Mouse (Mus musculus) liver, adult 2 months (tissue): ENCODE results near the gene Sv2c. TPM values are rescaled to one million over a fixed set of nuclear protein-coding genes. Genes with fewer than 3 reads are reported as not detected.
A peak's percentile ranks its signal among the peaks of the same experiment; 100 is the strongest.
"Not testable (repeated sequence)": the region's sequence is repeated elsewhere in the genome, so short reads cannot be mapped to it uniquely, and the experiment has no call there.

Experiments used
- DNase-seq: peaks from one replicate; pipeline ENCODE4 v3.0.0-alpha.2; 2011; ENCODE audit warnings: low read depth, low spot score; ENCODE audit errors: extremely low read depth
- H3K27ac ChIP-seq: fragments of 200-500 bp; replicated peaks from 2 replicates; pipeline ENCODE4 v1.5.1; 2012; ENCODE audit warnings: low read depth, mild to moderate bottlenecking, control low read depth, inconsistent platforms, low read length; ENCODE audit not compliant: insufficient read depth
- H3K27me3 ChIP-seq: fragments of 200-500 bp; 2 replicates; pipeline ENCODE4 v1.6.1; 2012; ENCODE audit warnings: mild to moderate bottlenecking, moderate library complexity, low read length, inconsistent platforms; ENCODE audit not compliant: control insufficient read depth, insufficient read depth
- H3K36me3 ChIP-seq: fragments of 200-500 bp; 2 replicates; pipeline ENCODE4 v1.6.1; 2012; ENCODE audit warnings: low read length, inconsistent platforms; ENCODE audit not compliant: control insufficient read depth, insufficient read depth
- H3K4me1 ChIP-seq: fragments of 200-500 bp; 2 replicates; pipeline ENCODE4 v1.6.1; 2011; ENCODE audit warnings: low read length; ENCODE audit not compliant: control insufficient read depth, insufficient read depth
- H3K4me3 ChIP-seq: fragments of 200-500 bp; 2 replicates; pipeline ENCODE4 v1.5.1; 2011; ENCODE audit warnings: low read depth, mild to moderate bottlenecking, control low read depth, low read length, moderate library complexity; ENCODE audit not compliant: insufficient read depth
- H3K79me2 ChIP-seq: fragments of 200-500 bp; 2 replicates; pipeline ENCODE4 v1.6.1; 2012; ENCODE audit warnings: inconsistent platforms, mild to moderate bottlenecking, low read length, moderate library complexity; ENCODE audit not compliant: control insufficient read depth, insufficient read depth
- H3K9ac ChIP-seq: fragments of 200-500 bp; 2 replicates; pipeline ENCODE4 v1.6.1; 2012; ENCODE audit warnings: low read depth, mild to moderate bottlenecking, control low read depth, inconsistent platforms, low read length
- CTCF ChIP-seq: fragments of 200-500 bp; IDR thresholded peaks from 2 replicates; pipeline ENCODE4 v1.5.1; 2011; ENCODE audit warnings: low read depth, low read length, control low read depth
- POLR2A ChIP-seq: fragments of 200-500 bp; IDR thresholded peaks from 2 replicates; pipeline ENCODE4 v1.6.1; 2011; ENCODE audit warnings: low read length, control low read depth; ENCODE audit not compliant: insufficient read depth; ENCODE audit errors: extremely low read depth
- WGBS: fragments of 180-500 bp; shearing (Covaris S2); methylation state at CpG from one replicate; pipeline ENCODE4 v1.1.7; 2018; 5-methylcytosine and 5-hydroxymethylcytosine counted together
- polyA plus RNA-seq: library from polyadenylated mRNA; depleted of rRNA; stranded (reverse); fragments of >200 nt; gene quantifications from 2 replicates; pipeline ENCODE4 v1.2.3, GENCODE M21; 2012
- total RNA-seq: library from RNA; depleted of rRNA; stranded (reverse); fragments of >200 nt; gene quantifications from 2 replicates; pipeline ENCODE4 v1.2.3, GENCODE M21; 2014

Sv2c gene
- total and polyA plus RNA-seq, 2 experiments = 0.09 to 0.13 TPM

DNA sequence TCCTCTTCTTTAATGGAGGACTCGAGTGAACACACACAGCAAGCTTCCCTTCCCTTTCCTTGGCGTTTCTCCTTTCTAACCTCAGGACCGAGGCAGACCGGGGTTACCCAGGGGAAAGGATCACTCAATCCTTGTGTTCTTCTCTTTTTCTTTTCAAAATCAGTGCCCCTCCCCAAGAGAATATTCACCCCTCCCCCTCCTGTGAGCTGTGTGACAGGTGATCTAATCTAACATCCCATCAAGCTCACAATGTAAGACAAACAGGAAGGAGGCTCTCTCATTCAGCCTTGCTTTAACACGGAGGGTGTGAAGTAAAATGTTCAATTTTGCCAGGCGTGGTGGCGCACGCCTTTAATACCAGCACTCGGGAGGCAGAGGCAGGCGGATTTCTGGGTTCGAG is 158.3 kb downstream of the Sv2c start:
- H3K4me1 ChIP-seq = peaks cover 2% of the 10 kb centered on the region
- no peaks in the 10 kb centered on the region for H3K36me3 ChIP-seq
- H3K27me3 ChIP-seq = no peaks in the 10 kb centered on the region
- H3K27ac ChIP-seq = no peak overlapping the region
- no peak overlapping the region for H3K4me3 ChIP-seq
- no peak for TF ChIP-seq POLR2A
- no peak for TF ChIP-seq CTCF
- DNase-seq = no peak
- no peak overlapping the region for H3K9ac ChIP-seq
- WGBS = 91% methylated on average over 11 of the region's 11 CpGs
- H3K79me2 ChIP-seq = no peaks in the 10 kb centered on the region

DNA sequence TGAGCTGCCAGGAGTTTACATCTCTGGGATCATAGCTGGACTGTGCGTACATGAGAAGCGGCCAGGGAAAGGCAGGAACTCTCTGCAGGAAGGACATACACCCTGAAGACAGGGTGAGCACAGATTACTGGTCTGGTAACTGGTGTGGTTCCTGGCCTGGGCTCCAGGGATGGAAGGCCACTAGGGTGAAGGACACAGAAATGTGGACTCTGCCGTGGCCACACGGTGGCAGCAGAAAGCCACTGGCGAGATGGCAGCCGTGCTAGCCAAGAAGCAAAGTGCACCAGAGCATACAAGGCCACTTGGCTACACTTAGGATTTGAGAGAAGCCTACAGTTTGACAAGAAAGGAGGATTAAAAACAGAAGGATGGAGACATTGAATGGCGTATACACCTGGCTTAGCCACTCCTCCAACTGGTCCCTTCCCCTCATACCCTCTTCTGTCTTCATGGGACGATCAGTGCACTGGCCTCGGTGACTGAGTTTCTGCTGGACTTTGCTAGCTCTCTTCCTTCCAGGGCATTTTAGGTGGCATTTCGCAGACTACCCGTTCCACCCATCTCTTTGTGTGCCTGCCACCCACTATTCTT is 158.9 kb downstream of the Sv2c start:
- no peak overlapping the region for H3K4me3 ChIP-seq
- H3K36me3 ChIP-seq = no peaks in the 10 kb centered on the region
- no peak overlapping the region for H3K27ac ChIP-seq
- peak; percentile 76 for DNase-seq
- peaks cover 2% of the 10 kb centered on the region for H3K4me1 ChIP-seq
- no peaks in the 10 kb centered on the region for H3K79me2 ChIP-seq
- no peak overlapping the region for H3K9ac ChIP-seq
- no peak for TF ChIP-seq POLR2A
- peak; percentile 100 for TF ChIP-seq CTCF
- no peaks in the 10 kb centered on the region for H3K27me3 ChIP-seq
- 39% methylated on average over 11 of the region's 11 CpGs for WGBS

DNA sequence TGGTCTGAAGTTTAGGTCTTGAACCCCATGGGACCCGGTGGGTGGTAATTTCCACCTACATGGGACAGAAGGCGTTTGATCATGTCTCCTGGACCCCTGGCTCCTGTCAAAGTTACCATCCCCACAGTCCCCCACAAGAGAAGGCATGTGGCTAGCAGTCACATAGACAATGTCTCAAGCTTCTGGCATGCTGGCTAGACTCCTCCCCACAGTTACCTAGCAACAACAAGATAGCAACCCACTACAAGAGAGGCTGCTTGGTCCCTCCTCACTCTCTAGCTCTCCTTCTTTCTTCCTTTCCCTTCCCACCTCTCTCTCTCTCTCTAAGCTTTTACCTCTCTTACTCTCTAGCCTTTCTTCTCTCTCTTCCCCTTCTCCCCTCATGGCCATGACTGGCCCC is 164.3 kb downstream of the Sv2c start:
- not testable (repeated sequence) for H3K4me3 ChIP-seq, H3K79me2 ChIP-seq, H3K27ac ChIP-seq, H3K27me3 ChIP-seq, H3K9ac ChIP-seq, H3K4me1 ChIP-seq, H3K36me3 ChIP-seq, DNase-seq
- WGBS = 92% methylated on average over 2 of the region's 2 CpGs

- TF ChIP-seq POLR2A = no peak
- no peak for TF ChIP-seq CTCF
- 83% methylated on average over 6 of the region's 6 CpGs for WGBS
- Histone ChIP-seq H3K27me3 (no peaks in the 10 kb centered on the region), H3K4me1 (no peaks in the 10 kb centered on the region), H3K36me3 (no peaks in the 10 kb centered on the region), H3K4me3 (no peak overlapping the region), H3K9ac (no peak overlapping the region), H3K27ac (no peak overlapping the region), H3K79me2 (no peaks in the 10 kb centered on the region)
- no peak for DNase-seq
Measured at GRCm38 (mm10) chr13:95966791-95967190, 165.6 kb downstream of the Sv2c start.

GRCm38 (mm10) chr13:95965596-95965995 is 166.8 kb downstream of the Sv2c start:
- no peak for DNase-seq
- WGBS = 76% methylated on average over 6 of the region's 6 CpGs
- Histone ChIP-seq H3K4me3 (no peak overlapping the region), H3K79me2 (no peaks in the 10 kb centered on the region), H3K27ac (0 out of 2 replicates have a peak overlapping the region, but pooled peaks have one; percentile 34), H3K36me3 (no peaks in the 10 kb centered on the region), H3K9ac (no peak overlapping the region), H3K27me3 (no peaks in the 10 kb centered on the region), H3K4me1 (no peaks in the 10 kb centered on the region)
- TF ChIP-seq POLR2A = no peak

DNA sequence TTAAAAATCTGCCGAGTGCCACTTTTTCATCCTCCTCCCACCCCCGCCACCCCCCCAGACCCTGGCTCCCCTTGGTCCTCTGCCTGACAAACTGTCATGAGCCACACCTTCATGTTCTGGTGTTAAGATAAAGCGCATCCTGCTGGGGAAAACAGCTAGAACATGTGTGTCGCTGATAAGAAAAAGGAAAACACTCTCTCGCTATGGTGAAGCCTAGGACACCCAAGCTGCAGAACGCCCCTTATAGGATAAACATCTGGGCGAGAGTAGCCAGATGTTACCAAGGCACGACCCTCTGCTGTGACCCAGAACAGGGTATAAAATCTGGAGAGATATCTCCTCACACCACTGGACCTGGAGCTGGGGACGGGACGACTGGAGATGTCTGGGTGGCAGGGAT is 167.2 kb downstream of the Sv2c start:
- no peak for DNase-seq
- H3K9ac ChIP-seq = no peak overlapping the region
- no peaks in the 10 kb centered on the region for H3K36me3 ChIP-seq
- TF ChIP-seq CTCF (no peak), POLR2A (no peak)
- H3K4me3 ChIP-seq = no peak overlapping the region
- no peaks in the 10 kb centered on the region for H3K79me2 ChIP-seq
- 0 out of 2 replicates have a peak overlapping the region, but pooled peaks have one; percentile 34 for H3K27ac ChIP-seq
- H3K4me1 ChIP-seq = no peaks in the 10 kb centered on the region
- WGBS = 73% methylated on average over 10 of the region's 10 CpGs
- H3K27me3 ChIP-seq = no peaks in the 10 kb centered on the region
